Mouse (Mus musculus) embryonic fibroblast, embryonic 13.5 days (primary cell): ENCODE results near the gene Eno2. TPM values are rescaled to one million over a fixed set of nuclear protein-coding genes. Genes with fewer than 3 reads are reported as not detected.

Experiments used
- H3K27ac ChIP-seq: 2 replicates; pipeline ENCODE4 v1.5.1; 2012; ENCODE audit warnings: low read length, control low read depth, inconsistent platforms; ENCODE audit not compliant: insufficient read depth
- H3K4me1 ChIP-seq: 2 replicates; pipeline ENCODE4 v1.6.1; 2011; ENCODE audit warnings: low read length; ENCODE audit not compliant: control insufficient read depth, insufficient read depth
- H3K4me3 ChIP-seq: 2 replicates; pipeline ENCODE4 v1.5.1; 2011; ENCODE audit warnings: mild to moderate bottlenecking, control low read depth, low read length; ENCODE audit not compliant: insufficient read depth
- CTCF ChIP-seq: IDR thresholded peaks from 2 replicates; pipeline ENCODE4 v1.5.1; 2011; ENCODE audit warnings: mild to moderate bottlenecking, control low read depth, low read length, moderate library complexity, borderline replicate concordance; ENCODE audit not compliant: insufficient read depth
- POLR2A ChIP-seq: IDR thresholded peaks from 2 replicates; pipeline ENCODE4 v1.6.1; 2011; ENCODE audit warnings: low read depth, mild to moderate bottlenecking, control low read depth, low read length, moderate library complexity
- polyA plus RNA-seq: library from polyadenylated mRNA; stranded (reverse); fragments of >200 nt; gene quantifications from 2 replicates; pipeline ENCODE4 v1.2.4, GENCODE M21; 2011; ENCODE audit warnings: low read depth; ENCODE audit not compliant: missing spikeins, insufficient read length

Gene Eno2
- polyA plus RNA-seq, 1 experiment, result 24.1 TPM

DNA sequence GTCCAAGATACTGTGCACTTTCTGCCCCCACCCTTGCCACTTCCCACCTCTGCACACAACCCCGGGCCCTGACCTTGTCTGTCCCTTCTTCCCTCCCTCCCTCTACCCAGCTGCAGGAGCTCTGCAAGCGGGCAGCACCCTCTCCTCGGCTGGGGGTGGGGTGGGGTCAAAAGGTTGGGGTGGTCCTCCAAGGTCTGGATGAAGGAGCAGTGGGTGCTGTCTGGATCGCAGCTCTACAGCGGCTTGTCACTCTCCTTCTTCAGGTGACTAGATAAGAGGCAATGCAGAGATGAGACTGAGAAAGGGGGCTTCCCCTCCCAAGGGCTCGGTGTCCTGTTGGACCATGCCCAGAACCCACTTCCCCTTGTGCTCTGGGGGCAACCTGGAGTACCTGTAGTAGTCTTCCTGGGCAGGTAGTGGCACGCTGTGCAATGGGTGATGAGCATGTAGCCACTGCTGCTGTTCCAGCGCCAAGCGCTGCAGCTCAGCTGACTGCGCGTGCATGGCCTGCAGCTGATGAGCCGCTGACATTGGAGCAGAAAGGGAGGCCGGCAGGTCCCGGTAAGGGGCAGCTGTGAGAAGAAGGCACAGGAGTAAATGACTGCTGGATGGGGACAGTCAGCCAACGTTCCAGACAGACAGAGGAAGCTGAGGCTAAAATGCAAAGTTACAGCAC is 26.5 kb downstream of the Eno2 start:
- Histone ChIP-seq H3K4me3 (no peak overlapping the region), H3K27ac (no peak overlapping the region), H3K4me1 (no peaks in the 10 kb centered on the region)
- TF ChIP-seq POLR2A, result no peak
- no peak for TF ChIP-seq CTCF

- Histone ChIP-seq H3K4me3 (no peak overlapping the region), H3K27ac (peak overlapping the region; percentile 92), H3K4me1 (no peaks in the 10 kb centered on the region)
- TF ChIP-seq CTCF, result no peak
- no peak for TF ChIP-seq POLR2A
Measured at GRCm38 (mm10) chr6:124741842-124742241, 27.6 kb downstream of the Eno2 start.

GRCm38 (mm10) chr6:124740888-124741761 is 28.3 kb downstream of the Eno2 start, which contains the start of gene Grcc10:
Gene Grcc10 (minus strand): TSS chr6:124741374.
- H3K4me3 ChIP-seq, result peak within 1 kb of the TSS; percentile 43
- TF ChIP-seq CTCF (no peak), POLR2A (peak; percentile 96)
- H3K27ac ChIP-seq, result peak within 1 kb of the TSS; percentile 92
- no peaks in the 10 kb centered on the region for H3K4me1 ChIP-seq

DNA sequence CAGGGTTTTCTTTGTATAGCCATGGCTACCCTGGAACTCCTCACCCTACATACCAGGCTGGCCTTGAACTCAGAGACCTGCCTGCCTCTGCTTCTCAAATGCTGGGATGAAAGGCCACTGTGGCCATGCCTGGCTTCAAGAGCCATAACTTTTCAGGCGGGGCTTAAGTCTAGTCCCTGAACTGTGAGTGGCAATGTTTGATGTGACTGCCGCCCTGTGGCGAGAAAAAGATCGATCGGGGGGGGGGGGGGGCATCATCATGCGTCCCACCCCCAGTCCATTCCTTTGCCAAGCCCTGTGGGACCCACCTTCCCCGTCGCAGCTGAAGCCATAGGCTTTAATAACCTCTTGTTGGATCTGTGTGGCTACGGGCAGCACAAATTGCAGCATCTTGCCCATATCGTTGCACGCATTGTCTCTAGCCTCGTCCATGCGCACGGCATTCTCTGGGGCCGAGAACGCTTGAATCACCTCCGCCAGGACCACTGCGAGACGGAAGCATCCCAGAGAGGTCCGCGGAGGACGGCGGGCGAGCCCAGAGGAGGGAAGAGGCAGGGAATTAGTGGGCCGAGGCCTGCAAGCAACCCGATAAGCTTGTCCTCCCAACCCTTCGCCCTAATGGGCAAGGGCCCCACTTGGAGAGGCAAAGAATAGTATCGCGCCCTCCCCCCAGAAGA is 29.1 kb downstream of the Eno2 start:
- H3K4me1 ChIP-seq, result no peaks in the 10 kb centered on the region
- TF ChIP-seq CTCF, result no peak
- peak; percentile 9; the same call in 1 of the 2 replicates for TF ChIP-seq POLR2A
- H3K27ac ChIP-seq, result peak overlapping the region; percentile 92
- H3K4me3 ChIP-seq, result peak overlapping the region; percentile 43

GRCm38 (mm10) chr6:124739231-124739796 is 30.2 kb downstream of the Eno2 start:
- no peak overlapping the region for H3K27ac ChIP-seq
- TF ChIP-seq POLR2A (no peak), CTCF (no peak)
- H3K4me3 ChIP-seq, result no peak overlapping the region
- H3K4me1 ChIP-seq, result no peaks in the 10 kb centered on the region

- H3K4me1 ChIP-seq, result no peaks in the 10 kb centered on the region
- H3K27ac ChIP-seq, result no peak within 1 kb of the TSS
- no peak within 1 kb of the TSS for H3K4me3 ChIP-seq
- TF ChIP-seq CTCF, result no peak
- no peak for TF ChIP-seq POLR2A
Measured at GRCm38 (mm10) chr6:124738511-124739023, 30.9 kb downstream of the Eno2 start, which contains the start of gene Ptpn6. Gene Ptpn6 (minus strand): TSS chr6:124738714.

DNA sequence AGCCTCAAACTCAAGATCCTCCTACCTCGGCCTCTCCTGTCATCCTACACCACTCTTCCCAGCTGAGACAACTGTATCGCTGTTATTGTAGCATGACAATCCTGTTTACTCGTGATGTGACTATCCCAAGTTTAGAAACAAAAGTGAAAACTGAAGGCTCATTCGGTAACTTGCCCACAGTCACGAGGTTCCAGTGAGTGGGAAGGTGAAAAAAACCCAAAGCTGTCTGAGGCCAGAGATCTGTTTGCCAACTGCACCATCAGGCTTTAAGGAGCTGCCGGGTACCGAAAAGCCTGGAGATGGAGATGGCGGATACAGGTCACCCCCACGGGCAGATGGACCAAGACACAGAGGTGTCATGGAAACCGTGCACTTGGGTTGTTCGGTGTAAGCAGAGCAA is 32.4 kb downstream of the Eno2 start:
- no peak overlapping the region for H3K27ac ChIP-seq
- H3K4me3 ChIP-seq, result no peak overlapping the region
- H3K4me1 ChIP-seq, result no peaks in the 10 kb centered on the region
- TF ChIP-seq POLR2A (no peak), CTCF (no peak)

- Histone ChIP-seq H3K27ac (no peak overlapping the region), H3K4me1 (no peaks in the 10 kb centered on the region), H3K4me3 (no peak overlapping the region)
- TF ChIP-seq CTCF, result no peak
- no peak for TF ChIP-seq POLR2A
Measured at GRCm38 (mm10) chr6:124734417-124734816, 35.1 kb downstream of the Eno2 start.
